Comparison of ENCODE assay signal across 12 mouse cellular contexts in the genomic region with DNA sequence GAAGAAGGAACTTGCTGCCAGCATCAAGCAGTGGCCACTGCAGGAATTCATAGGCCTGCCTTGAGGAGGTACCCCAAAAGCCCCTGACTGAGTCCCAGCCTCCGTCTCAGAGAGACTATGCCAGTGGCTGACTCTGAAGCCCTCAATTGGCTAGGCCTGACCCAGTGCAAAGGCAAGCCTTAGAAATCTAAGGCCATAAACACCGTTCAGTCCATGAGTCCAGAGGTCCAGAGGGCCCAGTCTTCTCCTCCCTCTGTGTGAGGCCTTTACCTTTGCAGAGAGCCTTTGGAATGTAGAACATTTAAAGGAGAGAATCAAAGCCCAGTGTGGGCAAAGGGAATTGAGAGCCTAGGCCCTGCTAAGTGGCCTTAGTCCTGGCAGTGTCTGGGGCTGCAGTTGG.
DNase-seq lines count a peak whose midpoint lies in the region; ATAC-seq lines count a peak whose summit lies in the region.
"Had no signal": no experiment of that assay in that cellular context is flagged by ENCODE, and none has a peak within 500 bp of the region (broad histone marks: within the 10 kb centered on the region; RNA-seq: fewer than 3 reads in every experiment).

No protein-coding gene starts in this region.

- peaks cover 22% of the 10 kb centered on the region for H3K27me3 ChIP-seq in heart, embryonic 15.5 days
- H3K27me3 ChIP-seq in neural tube, embryonic 11.5 days (ENCODE audit: control insufficient read depth, insufficient read depth, low read length) = no peaks in the 10 kb centered on the region
- no peaks in the 10 kb centered on the region for H3K27me3 ChIP-seq in kidney, embryonic 16.5 days (ENCODE audit: insufficient read depth, low read length)
- no peaks in the 10 kb centered on the region for H3K27me3 ChIP-seq in stomach, embryonic 16.5 days (ENCODE audit: control insufficient read depth, insufficient read depth, low read length)
- H3K27me3 ChIP-seq: Patski had no signal

- no peak overlapping the region for H3K4me2 ChIP-seq in heart, embryonic 15.5 days
- no peak overlapping the region for H3K4me2 ChIP-seq in neural tube, embryonic 11.5 days (ENCODE audit: low read depth)
- H3K4me2 ChIP-seq in kidney, embryonic 16.5 days (replicated peaks; ENCODE audit: low read depth, low read length) = no peak overlapping the region
- no peak overlapping the region for H3K4me2 ChIP-seq in stomach, embryonic 16.5 days (ENCODE audit: low read depth, low read length)

- WGBS in heart, embryonic 15.5 days = 81% methylated on average over 2 of the region's 2 CpGs
- WGBS in neural tube, embryonic 11.5 days = 77% methylated on average over 2 of the region's 2 CpGs
- 78% methylated on average over 2 of the region's 2 CpGs for WGBS in kidney, embryonic 16.5 days
- WGBS in stomach, embryonic 16.5 days = 81% methylated on average over 2 of the region's 2 CpGs

- ATAC-seq in heart, embryonic 15.5 days (replicated peaks; ENCODE audit: insufficient number of reproducible peaks, insufficient read depth, low FRiP score, low read depth) = no peak
- ATAC-seq in neural tube, embryonic 11.5 days (ENCODE audit: insufficient read depth, low FRiP score, low TSS enrichment) = no peak
- no peak for ATAC-seq in kidney, embryonic 16.5 days (ENCODE audit: low FRiP score, low TSS enrichment)
- ATAC-seq in stomach, embryonic 16.5 days (ENCODE audit: insufficient read depth, low FRiP score) = no peak
- ATAC-seq: CD4-positive, CD25-positive, alpha-beta regulatory T cell, adult 4 months; hindbrain, embryonic 16.5 days had no signal

- intact Hi-C loops in heart, postnatal 10 days (cut with DNase I) = no loop called here

- DNase-seq in heart, postnatal 10 days = no peak
- no peak for DNase-seq in neural tube, embryonic 11.5 days (ENCODE audit: low spot score)
- DNase-seq in neural tube, embryonic 10.5 days (ENCODE audit: extremely low spot score, low spot score) = no peak
- DNase-seq in cerebellum, adult 9-11 months = no peak
- no peak for DNase-seq in right cerebral cortex, postnatal 36 days (ENCODE audit: low spot score in 2 of 2)
- DNase-seq: cerebellum, adult 9-10 months had no signal

- H3K9me3 ChIP-seq in heart, embryonic 15.5 days (replicated peaks) = no peaks in the 10 kb centered on the region
- H3K9me3 ChIP-seq in neural tube, embryonic 11.5 days (ENCODE audit: control insufficient read depth, low read length) = no peaks in the 10 kb centered on the region
- H3K9me3 ChIP-seq in kidney, embryonic 16.5 days (ENCODE audit: low read length) = no peaks in the 10 kb centered on the region
- no peaks in the 10 kb centered on the region for H3K9me3 ChIP-seq in stomach, embryonic 16.5 days (replicated peaks; ENCODE audit: control insufficient read depth, low read length)

- H3K36me3 ChIP-seq in heart, embryonic 15.5 days = no peaks in the 10 kb centered on the region
- H3K36me3 ChIP-seq in neural tube, embryonic 11.5 days (ENCODE audit: control insufficient read depth, insufficient read depth, low read length) = no peaks in the 10 kb centered on the region
- peaks cover 10% of the 10 kb centered on the region for H3K36me3 ChIP-seq in kidney, embryonic 16.5 days (ENCODE audit: insufficient read depth, low read length)
- H3K36me3 ChIP-seq in stomach, embryonic 16.5 days (ENCODE audit: control insufficient read depth, insufficient read depth, low read length) = no peaks in the 10 kb centered on the region

- peaks cover 46% of the 10 kb centered on the region for H3K4me1 ChIP-seq in heart, embryonic 15.5 days (replicated peaks)
- no peaks in the 10 kb centered on the region; the same call in 1 of the 2 replicates for H3K4me1 ChIP-seq in neural tube, embryonic 11.5 days (ENCODE audit: control insufficient read depth, insufficient read depth, low read length)
- peaks cover 51% of the 10 kb centered on the region for H3K4me1 ChIP-seq in kidney, embryonic 16.5 days (ENCODE audit: insufficient read depth, low read length)
- peaks cover 42% of the 10 kb centered on the region for H3K4me1 ChIP-seq in stomach, embryonic 16.5 days (ENCODE audit: control insufficient read depth, insufficient read depth, low read length)

- peak overlapping the region; percentile 74 for H3K27ac ChIP-seq in heart, embryonic 15.5 days
- peak overlapping the region; percentile 44; the same call in 1 of the 2 replicates for H3K27ac ChIP-seq in neural tube, embryonic 11.5 days (ENCODE audit: low read depth, low read length)
- H3K27ac ChIP-seq in kidney, embryonic 16.5 days (ENCODE audit: low read length) = peak overlapping the region; percentile 81
- H3K27ac ChIP-seq in stomach, embryonic 16.5 days (ENCODE audit: low read length) = peak overlapping the region; percentile 73

- H3K4me3 ChIP-seq in heart, embryonic 15.5 days = no peak overlapping the region
- no peak overlapping the region for H3K4me3 ChIP-seq in neural tube, embryonic 11.5 days (ENCODE audit: low read depth, low read length)
- no peak overlapping the region for H3K4me3 ChIP-seq in kidney, embryonic 16.5 days (ENCODE audit: low read length)
- no peak overlapping the region for H3K4me3 ChIP-seq in stomach, embryonic 16.5 days (replicated peaks; ENCODE audit: low read length)

- H3K9ac ChIP-seq in heart, embryonic 15.5 days = no peak overlapping the region
- no peak overlapping the region for H3K9ac ChIP-seq in neural tube, embryonic 11.5 days (ENCODE audit: low read length)
- 0 out of 2 replicates have a peak overlapping the region, but pooled peaks have one; percentile 14 for H3K9ac ChIP-seq in kidney, embryonic 16.5 days (replicated peaks; ENCODE audit: low read length)
- peak overlapping the region; percentile 4; the same call in 1 of the 2 replicates for H3K9ac ChIP-seq in stomach, embryonic 16.5 days (ENCODE audit: low read length)

Comparison
In these comparisons a context has a peak if more than half of its experiments do, and no peak if none do; other contexts are left out.
1. H3K9ac ChIP-seq: peak in kidney, embryonic 16.5 days (single experiment) and stomach, embryonic 16.5 days (single experiment); none in heart, embryonic 15.5 days (single experiment) and neural tube, embryonic 11.5 days (single experiment).
2. Peak in every context shown above with its lines, with median percentiles within 50 percentile points of each other: H3K27ac ChIP-seq.